Mouse (Mus musculus): ENCODE data around the gene Tnfaip3. TPM values are rescaled to one million over a fixed set of nuclear protein-coding genes. Genes with fewer than 3 reads are reported as not detected.

Gene Tnfaip3
- 1.2 and 1.5 TPM in 2 replicates for polyA plus RNA-seq (2012; rRNA removed)

DNA sequence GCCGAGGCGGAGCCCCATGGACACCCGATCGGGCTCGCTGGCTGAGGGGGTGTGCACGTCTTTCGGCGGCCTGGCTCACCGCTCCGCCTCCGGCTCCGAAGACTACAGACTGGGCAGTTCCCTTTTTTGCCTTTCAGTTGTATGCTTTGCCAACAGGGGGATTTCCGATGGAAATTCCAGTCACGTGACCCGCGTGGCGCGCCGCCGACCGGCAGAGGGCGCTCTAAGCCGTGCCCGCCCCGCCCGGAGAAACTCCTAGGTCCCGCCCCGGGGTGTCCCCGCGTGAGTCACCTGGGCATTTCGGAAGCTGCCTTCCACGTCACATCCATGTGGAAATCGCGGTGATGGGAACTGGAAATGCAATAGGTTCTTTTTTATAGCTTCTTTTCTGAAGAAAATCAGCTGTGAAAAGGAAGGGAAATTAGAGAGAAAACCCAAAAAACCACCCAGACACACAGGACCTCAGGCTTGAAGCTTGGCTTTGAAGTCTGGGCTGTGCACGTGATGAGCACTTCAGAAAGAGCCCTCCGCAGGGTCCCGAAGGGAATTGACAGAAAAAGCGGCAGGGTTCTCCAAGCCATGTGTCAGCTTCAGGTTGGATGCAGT is at the start of gene Tnfaip3:
Gene Tnfaip3 (minus strand): TSS at position 401 of the 606 bp plus-strand sequence.
- H3K27ac ChIP-seq (ENCODE audit: control insufficient read depth, insufficient read depth, low read depth, low read length) = peak within 1 kb of the TSS; percentile 81
- H3K36me3 ChIP-seq (ENCODE audit: control insufficient read depth, insufficient read depth, low read length) = no peaks in the 10 kb centered on the region
- no peaks in the 10 kb centered on the region for H3K27me3 ChIP-seq (ENCODE audit: control insufficient read depth, insufficient read depth, low read length)
- peak within 1 kb of the TSS; percentile 91 for H3K4me3 ChIP-seq (ENCODE audit: control insufficient read depth, low read depth, low read length)
- peaks cover 10% of the 10 kb centered on the region for H3K4me1 ChIP-seq (ENCODE audit: control insufficient read depth, insufficient read depth, low read length)
- TF ChIP-seq CTCF (IDR thresholded peaks at IDR 0.05; ENCODE audit: control insufficient read depth, insufficient read depth, insufficient replicate concordance, low read depth, low read length) (peak; percentile 95), POLR2A (IDR thresholded peaks at IDR 0.05; ENCODE audit: control insufficient read depth, low read depth, low read length) (peak; percentile 69; the same call in 1 of the 2 replicates)

DNA sequence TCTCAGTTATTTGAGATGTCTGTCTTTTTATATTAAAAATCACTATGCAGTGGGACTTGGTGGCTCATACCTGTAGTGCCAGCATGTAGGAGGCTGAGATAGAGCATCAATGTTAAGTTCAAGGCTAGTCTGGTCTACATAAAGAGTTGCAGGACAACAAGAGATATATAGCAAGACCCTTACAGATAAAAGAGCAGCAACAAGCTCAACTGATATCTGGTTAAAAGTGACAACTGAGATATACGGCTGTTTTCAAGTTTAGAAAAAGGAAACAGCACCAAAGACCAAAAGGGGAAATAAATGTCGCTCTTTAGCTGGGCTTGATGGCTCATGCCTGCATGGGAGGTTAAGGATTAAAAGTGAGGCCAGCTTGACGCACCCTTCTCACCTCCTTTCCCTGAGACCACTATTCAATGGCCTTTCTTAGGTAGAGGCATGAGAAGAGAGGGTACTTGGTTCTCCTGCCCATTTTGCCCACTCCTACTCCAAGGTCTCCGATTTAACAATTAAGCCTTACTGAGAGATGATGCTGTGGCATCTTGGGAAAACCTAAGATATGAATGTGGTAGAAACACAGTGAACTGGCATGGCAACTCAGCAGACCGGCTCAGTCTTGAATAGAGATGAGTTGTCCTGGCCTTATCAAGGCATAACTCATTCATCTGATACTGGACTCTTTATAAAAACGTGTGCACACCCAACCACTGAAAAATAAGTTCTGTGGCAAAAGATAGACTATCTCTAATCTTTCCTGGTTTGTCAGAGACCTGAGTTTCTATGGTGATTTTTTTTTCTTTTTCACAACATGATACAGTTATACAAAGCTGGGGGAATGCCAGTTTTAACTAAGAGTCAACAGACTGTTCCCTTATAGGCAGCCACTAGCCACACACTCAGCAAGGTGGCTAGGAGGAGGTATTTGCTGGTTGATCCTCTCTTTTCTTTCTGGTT is 49.5 kb upstream of the Tnfaip3 start:
- H3K27me3 ChIP-seq (ENCODE audit: control insufficient read depth, insufficient read depth, low read length) = no peaks in the 10 kb centered on the region
- H3K27ac ChIP-seq (ENCODE audit: control insufficient read depth, insufficient read depth, low read depth, low read length) = no peak overlapping the region
- H3K36me3 ChIP-seq (ENCODE audit: control insufficient read depth, insufficient read depth, low read length) = no peaks in the 10 kb centered on the region

DNA sequence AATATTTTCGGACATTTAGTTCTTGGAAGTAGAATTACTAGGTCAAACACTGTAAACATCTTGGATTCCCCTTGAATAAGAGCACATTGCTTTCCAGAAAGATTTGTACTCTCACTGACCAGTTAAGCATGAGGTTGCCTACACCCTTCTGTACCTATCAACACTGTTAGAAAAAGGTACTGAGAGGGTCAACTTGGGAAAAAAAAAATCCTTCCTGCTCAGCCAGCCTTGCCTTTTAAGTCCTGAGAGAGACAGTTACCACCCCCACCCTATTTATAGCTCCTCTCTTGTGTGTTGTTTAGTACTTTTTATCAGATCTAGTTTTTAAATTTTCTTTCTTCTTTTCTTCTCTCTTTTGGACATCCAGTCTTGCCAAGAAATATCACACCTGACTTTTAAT is 48.2 kb upstream of the Tnfaip3 start:
- no peak overlapping the region for H3K4me3 ChIP-seq (ENCODE audit: control insufficient read depth, low read depth, low read length)
- H3K36me3 ChIP-seq (ENCODE audit: control insufficient read depth, insufficient read depth, low read length) = no peaks in the 10 kb centered on the region
- H3K4me1 ChIP-seq (ENCODE audit: control insufficient read depth, insufficient read depth, low read length) = peaks cover 2% of the 10 kb centered on the region
- no peak overlapping the region for H3K27ac ChIP-seq (ENCODE audit: control insufficient read depth, insufficient read depth, low read depth, low read length)
- TF ChIP-seq POLR2A (IDR thresholded peaks at IDR 0.05; ENCODE audit: control insufficient read depth, low read depth, low read length) (no peak), CTCF (IDR thresholded peaks at IDR 0.05; ENCODE audit: control insufficient read depth, insufficient read depth, insufficient replicate concordance, low read depth, low read length) (no peak)
- H3K27me3 ChIP-seq (ENCODE audit: control insufficient read depth, insufficient read depth, low read length) = no peaks in the 10 kb centered on the region

More for the DNA sequence above, 49.5 kb upstream of the Tnfaip3 start:
- peaks cover 2% of the 10 kb centered on the region for H3K4me1 ChIP-seq (ENCODE audit: control insufficient read depth, insufficient read depth, low read length)
- H3K4me3 ChIP-seq (ENCODE audit: control insufficient read depth, low read depth, low read length) = no peak overlapping the region
- TF ChIP-seq POLR2A (IDR thresholded peaks at IDR 0.05; ENCODE audit: control insufficient read depth, low read depth, low read length) = no peak
- no peak for TF ChIP-seq CTCF (IDR thresholded peaks at IDR 0.05; ENCODE audit: control insufficient read depth, insufficient read depth, insufficient replicate concordance, low read depth, low read length)

DNA sequence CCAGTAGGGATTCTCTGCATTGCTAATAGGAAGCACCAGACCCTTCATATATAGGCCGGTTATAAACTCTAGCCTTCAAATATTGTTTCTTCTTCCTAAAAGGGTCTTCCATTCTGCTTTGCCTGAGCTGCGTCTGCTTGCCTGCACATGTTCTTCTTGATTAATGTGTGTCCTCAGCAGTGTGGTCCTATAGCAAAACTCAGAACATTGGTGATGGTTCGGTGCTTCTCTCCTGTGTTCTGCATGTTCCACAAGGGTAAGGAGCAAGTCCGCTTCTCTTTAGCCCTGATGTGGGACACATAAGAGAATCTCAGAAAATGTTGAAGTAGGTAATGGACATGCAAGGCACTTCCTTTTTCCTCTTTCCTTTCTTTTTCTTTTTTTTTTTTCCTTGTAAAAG is 47.8 kb upstream of the Tnfaip3 start:
- TF ChIP-seq CTCF (IDR thresholded peaks at IDR 0.05; ENCODE audit: control insufficient read depth, insufficient read depth, insufficient replicate concordance, low read depth, low read length) = no peak
- no peak for TF ChIP-seq POLR2A (IDR thresholded peaks at IDR 0.05; ENCODE audit: control insufficient read depth, low read depth, low read length)
- Histone ChIP-seq H3K27ac (ENCODE audit: control insufficient read depth, insufficient read depth, low read depth, low read length) (no peak overlapping the region), H3K4me1 (ENCODE audit: control insufficient read depth, insufficient read depth, low read length) (peaks cover 2% of the 10 kb centered on the region; the same call in 1 of the 2 replicates), H3K36me3 (ENCODE audit: control insufficient read depth, insufficient read depth, low read length) (no peaks in the 10 kb centered on the region), H3K4me3 (ENCODE audit: control insufficient read depth, low read depth, low read length) (no peak overlapping the region), H3K27me3 (ENCODE audit: control insufficient read depth, insufficient read depth, low read length) (no peaks in the 10 kb centered on the region)

DNA sequence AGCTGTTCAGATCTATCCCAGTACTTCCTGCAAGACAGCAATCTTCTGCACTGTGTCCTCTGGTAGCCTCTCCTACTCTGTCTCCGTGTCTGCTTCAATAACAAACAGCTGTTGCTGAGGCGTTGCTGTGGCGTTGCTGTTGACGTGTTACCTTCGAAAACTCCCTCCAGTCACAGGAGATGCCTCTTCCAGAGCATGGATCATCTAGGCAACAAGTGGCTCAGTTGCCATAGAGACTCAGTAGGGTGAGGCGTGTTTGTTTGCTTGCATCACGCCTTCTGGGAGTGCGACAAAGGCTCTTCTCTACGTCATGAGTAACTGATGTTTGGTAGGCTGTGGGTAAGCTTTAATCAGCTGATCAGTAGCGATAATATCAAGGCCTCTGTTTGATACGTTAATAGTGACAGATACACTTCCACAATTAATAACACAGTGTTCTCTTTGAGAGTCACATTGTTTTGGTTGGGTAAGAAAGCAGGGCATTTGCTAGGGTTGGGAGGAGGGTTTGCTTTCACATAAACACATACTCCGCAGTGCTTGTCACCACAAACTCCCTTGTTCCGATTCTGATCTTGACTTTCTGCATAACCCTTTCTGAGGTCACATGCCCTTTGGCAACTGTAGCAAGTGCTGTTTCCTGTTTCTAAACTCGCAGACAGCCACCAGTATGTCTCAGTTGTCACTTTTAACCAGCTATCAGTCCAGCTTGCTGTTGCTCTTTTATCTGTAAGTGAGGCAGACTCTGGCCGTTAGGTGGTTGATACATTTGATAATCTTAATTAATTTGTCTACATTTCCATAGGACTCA is 46.8 kb upstream of the Tnfaip3 start:
- no peaks in the 10 kb centered on the region for H3K27me3 ChIP-seq (ENCODE audit: control insufficient read depth, insufficient read depth, low read length)
- no peaks in the 10 kb centered on the region for H3K36me3 ChIP-seq (ENCODE audit: control insufficient read depth, insufficient read depth, low read length)
- peak overlapping the region; percentile 36; the same call in 1 of the 2 replicates for H3K4me3 ChIP-seq (ENCODE audit: control insufficient read depth, low read depth, low read length)
- H3K4me1 ChIP-seq (ENCODE audit: control insufficient read depth, insufficient read depth, low read length) = peaks cover 2% of the 10 kb centered on the region; the same call in 1 of the 2 replicates
- no peak overlapping the region for H3K27ac ChIP-seq (ENCODE audit: control insufficient read depth, insufficient read depth, low read depth, low read length)
- TF ChIP-seq CTCF (IDR thresholded peaks at IDR 0.05; ENCODE audit: control insufficient read depth, insufficient read depth, insufficient replicate concordance, low read depth, low read length) (no peak), POLR2A (IDR thresholded peaks at IDR 0.05; ENCODE audit: control insufficient read depth, low read depth, low read length) (no peak)

DNA sequence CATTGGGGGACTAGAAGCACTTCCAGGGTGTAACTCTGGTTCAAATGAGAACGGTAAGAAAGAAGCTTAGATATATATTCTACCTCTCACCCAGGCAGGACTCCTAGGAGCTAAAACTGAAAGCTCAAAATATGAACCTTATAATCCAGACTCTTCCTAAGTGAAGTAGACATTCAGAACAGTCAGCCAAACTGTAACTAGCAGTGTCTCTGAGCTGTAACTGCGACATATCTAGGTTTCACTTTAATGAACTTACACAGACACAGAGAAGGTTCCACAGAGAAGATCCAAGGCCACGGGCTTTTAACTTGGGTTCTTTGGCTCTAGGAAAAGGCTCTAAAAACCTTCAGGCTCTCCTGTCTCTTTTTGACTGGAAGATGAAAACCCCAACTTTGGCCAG is 45.7 kb upstream of the Tnfaip3 start:
- no peak overlapping the region for H3K4me3 ChIP-seq (ENCODE audit: control insufficient read depth, low read depth, low read length)
- H3K27ac ChIP-seq (ENCODE audit: control insufficient read depth, insufficient read depth, low read depth, low read length) = no peak overlapping the region

More for the DNA sequence above, 45.7 kb upstream of the Tnfaip3 start:
- Histone ChIP-seq H3K4me1 (ENCODE audit: control insufficient read depth, insufficient read depth, low read length) (peaks cover 2% of the 10 kb centered on the region; the same call in 1 of the 2 replicates), H3K36me3 (ENCODE audit: control insufficient read depth, insufficient read depth, low read length) (no peaks in the 10 kb centered on the region), H3K27me3 (ENCODE audit: control insufficient read depth, insufficient read depth, low read length) (no peaks in the 10 kb centered on the region)
- no peak for TF ChIP-seq CTCF (IDR thresholded peaks at IDR 0.05; ENCODE audit: control insufficient read depth, insufficient read depth, insufficient replicate concordance, low read depth, low read length)
- no peak for TF ChIP-seq POLR2A (IDR thresholded peaks at IDR 0.05; ENCODE audit: control insufficient read depth, low read depth, low read length)
